Mouse (Mus musculus) c-Kit-positive CD71-negative TER-119-negative erythroid progenitor cells, embryonic 14.5 days (primary cell): ENCODE results near the gene Megf11.
"Not testable (repeated sequence)": the region's sequence is repeated elsewhere in the genome, so short reads cannot be mapped to it uniquely, and the experiment has no call there.

Source experiments
- DNase-seq: peaks from one replicate; pipeline ENCODE4 v3.0.0-alpha.2; 2013; ENCODE audit warnings: low read depth

Gene Megf11

DNA sequence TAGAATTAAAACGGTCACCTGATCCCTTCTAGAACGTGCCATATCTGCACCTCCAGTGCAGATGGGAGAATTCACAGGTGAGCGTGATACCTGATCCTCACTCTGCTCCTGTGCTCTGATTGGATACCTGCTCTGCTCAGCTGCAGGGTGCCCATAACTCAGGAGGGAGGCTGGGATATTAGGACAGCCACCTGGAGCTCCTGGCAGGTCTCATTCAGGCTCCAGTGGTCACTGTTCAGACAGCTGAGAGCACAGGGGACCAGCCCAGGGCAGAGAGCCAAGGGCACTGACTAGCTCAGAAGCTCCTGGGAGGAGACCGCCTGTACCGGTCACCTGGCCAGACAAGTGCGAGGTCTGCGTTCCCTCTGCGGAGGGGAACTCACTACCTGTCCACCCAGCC lies 80.7 kb downstream of the Megf11 start:
- no peak for DNase-seq

DNA sequence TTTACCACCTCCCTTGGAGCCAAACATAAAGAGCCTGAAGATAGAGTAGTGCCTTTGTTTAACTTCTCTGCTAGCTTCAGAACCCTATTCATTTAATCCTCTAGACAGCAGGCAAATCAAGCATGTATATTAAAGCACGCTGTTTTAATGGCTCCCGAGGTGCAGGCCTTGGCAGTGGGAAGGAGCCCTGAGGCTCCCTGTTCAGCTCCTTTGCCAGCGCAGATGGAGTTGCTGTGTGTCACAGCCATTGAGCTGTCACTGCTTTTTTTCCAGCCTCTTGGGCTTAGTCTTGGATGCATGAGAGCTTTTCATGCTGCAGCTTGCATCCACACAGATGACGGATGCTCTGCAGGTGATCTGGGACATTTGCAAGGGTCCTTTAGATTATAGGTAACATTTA lies 81.1 kb downstream of the Megf11 start:
- DNase-seq, result no peak

DNA sequence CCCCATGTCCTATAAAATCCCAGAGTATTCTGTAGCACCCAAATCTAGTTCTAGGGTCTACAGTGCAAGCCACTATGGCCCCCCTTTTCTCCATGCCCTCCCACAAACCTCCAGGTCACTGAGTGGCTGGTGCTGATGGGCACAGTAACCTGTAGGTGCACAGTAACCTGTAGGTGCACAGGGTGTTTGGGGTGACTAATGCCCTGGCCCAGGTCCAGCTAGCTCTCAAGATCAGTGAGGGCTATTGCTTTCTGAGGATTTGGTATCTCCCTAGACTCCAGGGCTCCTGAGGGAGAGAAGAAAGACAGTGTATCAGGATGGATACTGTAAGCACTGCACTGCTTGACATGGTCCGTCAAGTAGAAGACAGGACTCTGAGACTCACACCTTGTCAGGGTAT lies 85.4 kb downstream of the Megf11 start:
- no peak for DNase-seq

DNA sequence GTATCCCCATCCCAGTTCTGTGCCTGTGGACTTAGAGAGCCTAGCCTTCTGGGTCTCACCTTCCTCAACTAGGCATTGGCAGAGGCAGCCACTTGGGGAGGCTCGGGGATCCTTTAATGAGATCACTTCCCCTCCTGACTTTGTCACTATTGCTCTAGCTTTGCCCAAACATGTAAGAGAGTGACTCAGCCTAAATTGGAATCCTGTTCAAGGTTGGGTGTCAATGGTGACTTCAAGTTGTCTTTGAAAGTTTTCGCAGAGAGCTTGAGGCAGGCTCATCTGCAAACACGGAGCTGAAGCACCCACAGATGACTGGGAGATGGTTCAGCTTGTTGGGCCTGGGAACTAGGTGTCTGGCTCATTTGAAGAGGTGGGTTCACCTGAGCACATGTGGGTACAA lies 85.9 kb downstream of the Megf11 start:
- no peak for DNase-seq

DNA sequence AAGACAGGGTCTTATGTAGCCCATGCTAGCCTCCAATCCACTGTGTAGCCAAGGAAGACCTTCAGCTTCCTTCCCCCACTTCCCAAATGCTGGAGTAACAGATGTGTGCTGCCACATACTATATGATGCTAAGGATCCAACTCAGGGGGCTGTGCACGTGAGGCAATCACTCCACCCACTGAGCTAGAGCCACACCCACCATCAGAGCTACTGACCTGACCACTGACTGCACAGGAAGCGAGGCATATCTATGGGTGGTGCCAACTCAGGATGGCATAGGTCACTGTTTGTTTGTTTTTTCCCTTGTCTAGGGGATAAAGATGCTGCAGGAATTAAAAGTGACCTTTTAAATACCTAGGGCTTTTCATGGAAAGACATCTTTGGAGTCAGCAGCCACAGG lies 86.7 kb downstream of the Megf11 start:
- DNase-seq, result no peak

DNA sequence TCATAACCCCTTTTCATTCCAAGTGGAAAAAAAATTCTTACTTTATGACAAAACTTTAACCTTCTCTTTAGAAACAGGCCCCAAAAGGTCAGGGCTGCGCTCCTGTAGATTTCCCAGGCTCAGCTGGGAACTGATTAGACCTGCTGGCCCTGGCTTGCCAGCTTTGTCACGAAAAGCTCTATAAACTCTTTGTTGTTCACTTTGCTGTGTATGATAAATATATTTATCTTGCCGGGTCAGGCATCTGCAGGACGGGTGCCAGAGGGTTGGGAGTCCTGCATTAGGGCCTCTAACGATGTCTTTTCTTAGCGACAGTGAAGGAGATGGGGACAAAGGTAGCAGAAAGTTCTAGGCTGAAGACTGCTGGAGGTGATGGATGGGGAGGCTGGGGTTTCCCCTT lies 87.3 kb downstream of the Megf11 start:
- DNase-seq, result no peak

DNA sequence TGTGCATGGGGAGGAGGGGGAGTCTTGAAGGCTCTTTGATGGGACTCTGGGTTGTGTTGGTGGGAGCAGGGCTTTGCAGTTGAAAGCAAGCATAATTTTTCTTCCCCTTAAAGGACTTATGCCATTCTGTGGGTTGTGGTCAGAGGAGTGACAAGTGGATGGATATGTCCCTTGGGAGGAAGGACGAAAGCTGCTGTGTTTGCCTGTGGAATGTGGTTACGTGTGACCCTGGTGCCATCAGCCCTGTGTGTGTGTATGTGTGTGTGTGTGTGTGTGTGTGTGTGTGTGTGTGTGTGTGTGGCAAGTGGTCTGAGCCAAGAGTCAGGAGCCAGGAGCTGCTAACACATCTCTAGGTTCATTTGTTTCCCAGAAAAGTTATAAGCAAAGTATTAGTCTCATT lies 87.7 kb downstream of the Megf11 start:
- no peak for DNase-seq

DNA sequence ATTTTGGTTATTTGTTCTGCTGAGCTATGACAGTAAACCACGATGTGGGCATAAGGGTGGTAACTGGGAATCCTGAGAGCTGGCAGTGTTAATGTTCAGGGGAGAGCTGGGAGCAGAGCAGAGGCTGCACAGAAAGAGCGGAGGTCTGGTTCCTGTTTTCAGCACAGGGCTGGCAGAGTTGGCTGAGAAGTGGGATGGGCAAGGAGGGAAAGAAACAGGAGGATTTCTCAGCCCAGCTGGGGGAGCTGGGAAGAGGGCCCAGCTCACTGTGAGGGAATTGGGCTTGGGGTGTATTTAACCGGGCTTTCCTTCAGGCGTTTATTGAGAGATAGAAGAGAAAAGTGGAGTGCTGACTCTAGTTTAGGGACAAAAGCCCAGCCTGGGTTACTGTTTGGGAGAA lies 88.3 kb downstream of the Megf11 start:
- DNase-seq, result no peak

DNA sequence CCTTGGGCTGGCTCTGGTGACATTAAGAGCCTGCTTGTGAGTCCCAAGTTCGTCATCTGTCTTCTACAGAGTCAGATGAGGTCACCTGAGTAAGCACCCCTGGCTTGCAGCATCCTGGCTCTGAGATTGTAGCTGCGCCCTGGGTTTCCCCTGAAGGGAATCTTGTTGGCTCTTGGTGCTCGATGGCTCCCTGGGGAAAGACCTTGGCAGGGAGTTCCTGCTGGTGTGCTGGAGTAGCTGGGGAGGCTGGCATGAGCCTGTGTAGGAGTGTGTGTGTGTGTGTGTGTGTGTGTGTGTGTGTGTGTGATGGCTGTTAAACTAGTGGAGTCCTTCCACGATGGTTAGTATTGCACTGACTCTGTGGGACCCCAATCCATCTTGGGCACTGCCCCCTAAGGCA lies 88.7 kb downstream of the Megf11 start:
- no peak for DNase-seq

DNA sequence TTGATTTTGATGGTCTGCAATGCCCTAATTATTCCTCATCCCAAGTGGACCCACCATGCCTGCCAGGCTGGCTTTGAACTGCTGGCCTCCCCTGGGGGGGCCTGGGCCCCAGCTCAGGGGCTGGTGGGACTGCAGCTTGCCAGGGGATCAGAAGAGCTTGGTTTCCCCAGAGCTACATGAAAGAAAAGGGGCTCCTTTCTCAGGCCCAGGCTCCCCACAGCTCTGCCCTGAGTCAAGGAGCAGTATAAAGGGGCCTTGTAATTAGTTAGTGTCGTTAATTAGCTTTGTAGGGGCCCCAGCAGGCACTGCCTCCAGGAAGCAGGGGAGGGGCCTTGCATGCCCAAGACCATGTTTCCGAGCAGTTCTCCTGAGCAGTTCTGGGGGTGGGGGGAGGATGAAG lies 90.5 kb downstream of the Megf11 start:
- no peak for DNase-seq

DNA sequence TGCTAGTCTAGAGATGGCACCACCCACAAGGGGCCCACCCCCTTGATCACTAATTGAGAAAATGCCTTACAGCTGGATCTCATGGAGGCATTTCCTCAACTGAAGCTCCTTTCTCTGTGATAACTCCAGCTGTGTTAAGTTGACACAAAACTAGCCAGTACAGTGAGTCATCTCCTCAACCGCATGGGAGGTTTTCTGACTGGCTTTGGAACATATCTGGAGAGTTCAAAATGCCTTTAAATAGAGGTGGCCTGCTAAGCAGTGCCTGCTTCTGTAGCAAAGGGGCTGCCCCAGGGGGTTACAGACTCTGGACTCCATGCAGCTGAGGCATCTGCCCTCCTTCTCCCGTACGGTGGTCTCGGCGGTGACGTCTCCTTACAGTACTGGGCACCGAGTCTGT lies 92.0 kb downstream of the Megf11 start:
- not testable (repeated sequence) for DNase-seq

DNA sequence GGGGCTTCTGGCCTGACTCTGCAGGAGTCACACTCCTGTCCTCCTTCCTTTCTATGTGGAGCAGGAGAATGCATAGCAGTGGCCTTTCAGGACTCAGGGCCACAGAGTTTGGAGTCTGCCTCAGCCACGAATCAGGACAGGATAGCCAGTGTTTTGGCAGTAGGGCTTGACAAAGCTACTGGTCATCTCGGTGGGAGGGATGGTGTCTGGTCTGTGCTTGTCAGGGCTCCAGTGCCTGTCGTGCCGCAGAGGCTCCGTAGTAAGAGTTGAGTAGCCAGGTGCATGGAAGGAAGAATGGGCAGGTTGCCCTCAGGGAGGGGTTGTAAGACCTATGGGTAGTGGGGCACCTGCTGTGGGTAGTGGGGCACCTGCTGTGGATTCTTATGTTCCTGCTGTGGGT lies 96.7 kb downstream of the Megf11 start:
- DNase-seq, result no peak

DNA sequence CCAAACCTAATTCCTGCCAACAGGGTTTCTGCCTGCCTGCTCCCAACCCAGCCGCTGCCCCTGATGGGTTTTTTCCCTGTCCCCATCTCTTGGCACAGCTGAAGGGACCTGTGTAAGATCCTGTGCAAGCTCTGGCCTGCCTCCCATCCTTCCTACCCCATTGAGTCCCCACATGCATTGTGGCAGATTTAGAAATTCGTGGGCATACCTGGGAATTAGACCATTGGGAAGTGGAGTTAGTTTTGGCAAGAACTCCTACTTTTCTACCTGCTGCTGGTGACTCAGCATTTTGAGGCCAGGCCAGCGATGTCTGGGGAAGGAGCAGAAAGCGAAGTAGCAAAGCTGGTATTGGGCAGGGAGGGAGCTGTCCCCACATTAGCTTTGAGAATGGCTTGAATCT lies 102.0 kb downstream of the Megf11 start:
- DNase-seq, result no peak

DNA sequence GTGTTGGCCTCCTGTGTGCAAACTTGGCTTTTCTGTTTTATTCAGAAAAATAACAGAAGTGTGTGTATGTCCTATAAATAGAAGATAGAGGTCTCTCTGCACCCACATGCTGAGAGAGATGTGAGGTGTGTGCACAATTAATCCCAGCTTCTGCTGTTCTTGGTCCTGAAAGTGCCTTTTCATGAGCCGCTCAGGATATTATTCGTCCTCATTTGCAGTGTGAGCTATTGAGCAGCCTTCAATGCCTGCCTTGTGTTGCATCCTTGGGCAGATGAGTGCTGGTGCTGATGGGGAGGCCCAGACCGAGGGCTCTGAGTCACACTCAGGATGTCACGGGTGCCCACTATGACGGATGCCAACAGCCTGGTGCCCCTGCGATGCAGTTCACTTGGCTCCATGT lies 109.2 kb downstream of the Megf11 start:
- no peak for DNase-seq

DNA sequence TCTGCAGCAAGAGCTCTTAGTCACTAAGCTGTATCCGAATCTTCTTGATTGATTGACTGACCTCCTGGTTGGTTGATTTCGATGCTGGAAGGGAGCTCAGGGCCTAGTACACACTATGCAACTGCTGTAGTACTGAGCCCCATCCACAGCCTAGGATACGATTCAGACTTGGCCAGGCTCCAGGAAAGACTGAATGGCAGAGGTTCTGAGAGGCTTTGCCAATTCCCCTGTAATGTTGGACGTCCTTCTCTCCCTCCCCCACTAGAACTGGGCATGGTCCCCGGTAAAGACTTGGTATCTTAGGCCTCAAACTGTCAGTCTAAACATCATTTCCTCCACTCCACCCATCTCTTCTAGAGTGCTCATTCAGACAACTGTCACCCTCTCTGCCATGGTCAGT lies 113.5 kb downstream of the Megf11 start:
- no peak for DNase-seq

DNA sequence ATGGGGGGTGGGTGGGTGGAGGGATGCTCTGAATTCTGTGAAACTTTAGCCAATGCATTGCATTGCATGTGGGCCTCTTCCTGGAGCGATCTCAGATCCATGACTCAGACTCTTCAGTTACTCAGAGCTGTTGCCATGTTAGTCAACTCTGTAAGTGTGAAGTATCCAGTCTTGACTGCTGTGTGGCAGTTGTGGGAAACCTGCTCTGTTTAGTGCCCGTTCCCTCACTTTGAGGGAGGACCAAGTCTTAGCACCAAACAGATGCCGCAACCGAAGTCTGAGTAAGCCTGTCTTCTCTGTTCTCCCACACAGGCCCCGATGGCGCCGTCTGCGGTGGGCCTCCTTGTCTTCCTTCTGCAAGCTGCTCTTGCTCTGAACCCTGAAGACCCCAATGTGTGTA lies 115.8 kb downstream of the Megf11 start:
- DNase-seq, result no peak

DNA sequence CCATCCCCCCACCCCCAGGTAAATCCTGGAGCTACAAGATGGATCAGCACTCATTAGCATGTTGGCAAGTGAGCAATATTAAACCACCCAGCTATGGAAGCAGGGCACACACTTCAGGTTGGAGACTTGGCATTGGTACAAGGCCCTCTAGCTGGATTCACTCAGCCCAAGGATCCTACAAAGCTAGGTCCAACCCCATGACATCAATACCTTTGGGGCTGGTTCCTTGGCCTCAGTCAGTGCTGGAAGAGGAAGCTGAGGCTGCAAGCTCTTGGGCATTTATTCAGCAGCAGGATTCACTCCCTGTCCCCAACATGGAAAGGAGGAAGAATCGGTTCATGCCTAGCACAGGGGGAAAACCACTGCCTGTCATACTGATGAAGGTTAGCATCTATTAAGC lies 118.6 kb downstream of the Megf11 start:
- DNase-seq, result no peak

DNA sequence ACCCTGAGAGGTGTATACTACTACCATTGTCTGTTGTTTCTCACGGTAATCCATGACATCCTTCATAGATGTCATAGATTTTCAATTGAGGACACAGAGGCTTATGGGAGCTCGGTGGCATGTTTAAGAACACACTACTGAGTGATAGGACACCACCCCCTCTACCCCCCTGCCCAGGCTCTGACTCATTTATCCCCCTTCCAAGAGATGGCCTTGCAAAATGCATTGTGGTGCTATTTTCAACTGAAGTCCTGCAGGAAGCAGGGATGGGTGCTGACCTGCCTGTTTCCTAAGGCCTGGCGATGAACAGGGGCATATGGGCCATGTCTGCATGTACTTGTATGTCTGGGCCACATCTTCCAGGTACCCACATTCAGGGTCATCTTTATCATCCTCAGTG lies 119.0 kb downstream of the Megf11 start:
- no peak for DNase-seq

DNA sequence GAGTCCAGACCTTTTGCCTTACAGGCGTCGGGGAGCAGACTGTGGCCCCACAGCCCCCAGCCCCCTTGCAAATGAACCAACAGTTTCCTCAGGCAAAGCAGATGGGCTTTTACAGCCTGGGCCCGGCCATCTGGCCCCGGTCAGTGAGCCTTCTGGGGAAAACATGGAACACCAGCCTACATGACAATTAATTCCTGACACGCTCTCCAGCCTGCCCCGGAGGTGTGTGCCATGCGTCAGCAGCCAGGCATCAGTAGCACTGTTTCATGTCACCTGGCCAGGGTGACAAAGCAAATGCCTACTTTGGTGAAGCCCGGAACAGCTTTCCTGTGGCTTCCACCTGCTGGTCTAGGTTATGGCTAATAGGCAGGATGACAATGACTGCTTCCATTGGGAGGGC lies 119.5 kb downstream of the Megf11 start:
- DNase-seq, result no peak

DNA sequence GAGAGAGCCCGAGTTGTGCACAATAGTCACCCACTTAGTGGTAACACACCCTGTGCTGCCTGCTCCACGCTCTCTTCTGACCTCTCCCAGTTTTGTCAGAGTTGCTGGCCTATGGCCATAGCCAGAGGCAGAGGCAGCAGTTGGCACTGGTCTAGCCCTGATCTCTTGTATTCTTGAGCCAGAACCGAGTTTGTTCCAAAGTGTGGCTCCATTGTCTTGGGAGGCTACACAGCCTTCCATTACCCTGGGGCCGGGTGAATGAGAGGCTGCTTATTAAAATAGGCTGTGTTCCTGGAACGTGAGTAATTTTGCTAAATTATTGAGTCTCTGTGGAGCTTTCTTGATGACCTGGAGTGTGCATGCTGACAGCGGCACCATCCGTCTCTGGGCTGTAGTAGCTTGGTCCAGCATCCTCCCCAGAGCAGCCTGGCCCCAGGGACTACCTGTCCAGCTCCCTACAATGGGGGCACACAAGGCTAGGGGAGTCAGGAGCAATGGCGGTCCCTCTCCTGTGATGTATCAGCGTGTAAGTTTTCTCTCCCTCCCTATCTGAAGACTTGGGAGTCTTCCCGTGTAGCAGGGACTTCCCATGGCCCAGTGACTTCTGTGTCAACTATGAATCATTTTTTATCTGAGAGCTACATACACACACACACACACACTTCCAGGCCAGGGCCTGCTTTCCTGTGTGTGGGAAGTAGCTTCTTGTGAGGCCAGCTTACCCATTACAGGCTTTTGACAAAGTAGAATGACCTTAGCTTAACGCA lies 121.2 kb downstream of the Megf11 start:
- no peak for DNase-seq

DNA sequence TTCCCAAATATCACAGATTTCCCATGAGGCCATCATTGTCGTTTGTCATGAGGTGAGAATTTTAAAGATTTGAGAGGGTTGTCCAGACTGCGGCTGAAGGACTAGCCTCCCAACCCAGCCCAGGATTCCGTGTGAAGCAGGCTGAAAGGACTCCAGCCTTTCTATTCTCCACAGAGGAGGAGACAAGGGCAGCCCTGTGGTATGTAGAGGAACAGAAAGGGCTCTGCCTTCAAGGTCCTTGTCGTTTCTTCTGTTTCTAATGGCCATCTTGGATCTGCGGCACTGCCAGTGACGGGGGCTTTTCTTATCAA lies 121.7 kb downstream of the Megf11 start:
- no peak for DNase-seq

DNA sequence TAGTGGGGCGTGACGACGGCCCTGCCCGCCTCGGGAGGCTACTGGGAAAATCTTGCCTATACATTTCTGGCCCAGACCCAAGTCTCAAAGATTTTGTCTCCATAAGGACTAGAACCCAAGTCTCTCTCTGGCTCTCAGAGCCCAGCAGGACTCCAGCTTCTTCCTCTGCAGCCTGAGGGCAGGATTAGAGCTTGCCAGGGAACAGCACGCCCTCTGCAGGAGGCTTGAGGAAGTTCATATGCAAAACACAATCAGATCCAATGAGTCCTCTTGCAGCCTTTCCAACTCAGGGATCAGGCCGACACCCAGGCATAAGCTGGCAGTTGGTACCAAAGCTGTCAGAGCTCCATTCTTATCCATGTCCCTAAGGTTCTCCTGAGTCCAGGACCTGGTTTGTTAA lies 122.6 kb downstream of the Megf11 start:
- DNase-seq, result no peak

DNA sequence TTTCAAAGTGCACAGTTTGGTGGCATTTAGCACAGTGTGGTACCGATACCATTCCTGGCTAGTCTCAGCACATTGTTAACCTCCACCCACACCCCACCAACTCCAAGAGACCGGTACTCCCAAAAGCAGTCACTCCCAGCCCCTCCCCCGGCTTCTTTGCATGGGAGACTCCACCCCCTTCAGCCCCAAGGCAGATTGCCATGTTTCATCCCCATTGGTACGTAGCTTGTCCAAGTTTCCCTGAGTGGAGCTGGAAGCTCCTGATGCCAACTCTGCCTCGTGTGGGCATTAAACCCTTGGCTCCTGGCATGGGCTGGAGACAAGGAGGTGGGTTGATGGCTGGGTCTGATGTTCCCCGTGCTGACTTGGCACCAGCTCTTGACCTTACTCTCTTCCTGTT lies 129.4 kb downstream of the Megf11 start:
- DNase-seq, result no peak

DNA sequence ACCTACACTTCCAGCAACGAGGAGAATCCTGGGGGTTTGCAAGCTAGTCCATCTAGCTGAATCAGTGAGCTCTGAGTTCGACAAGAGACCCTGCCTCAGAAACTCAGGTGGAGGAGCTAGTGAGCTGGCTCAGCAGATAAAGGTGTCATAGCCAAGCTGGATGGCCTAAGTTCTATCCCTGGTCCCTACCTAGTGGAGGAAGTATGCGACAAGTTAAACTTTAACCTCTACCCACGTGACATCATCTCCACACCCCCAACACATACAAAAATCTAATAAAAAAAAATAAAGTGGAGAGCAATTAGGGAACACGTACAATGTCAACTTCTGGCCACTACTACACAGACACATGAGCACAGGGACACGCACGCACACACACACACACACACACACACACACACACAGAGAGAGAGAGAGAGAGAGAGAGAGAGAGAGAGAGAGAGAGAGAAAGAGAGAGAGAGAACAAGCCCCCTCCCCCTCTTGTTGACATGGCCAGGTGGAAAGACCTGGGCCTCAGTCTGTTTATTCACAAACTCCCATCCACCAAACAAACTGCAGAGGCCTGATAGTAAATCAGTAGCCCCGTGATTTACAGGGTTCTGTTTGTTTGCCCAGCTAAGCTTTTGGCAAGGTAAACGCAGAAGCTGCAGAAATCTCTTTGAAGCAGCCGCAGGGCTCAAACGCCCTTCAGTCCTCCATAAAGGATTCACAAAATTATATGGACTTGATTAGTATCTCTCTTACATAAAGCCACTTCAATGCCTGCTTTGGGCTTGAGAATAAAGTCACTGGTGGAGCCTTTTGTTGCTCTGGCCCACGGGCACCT lies 134.7 kb downstream of the Megf11 start:
- DNase-seq, result no peak
